Mouse (Mus musculus) limb, embryonic 14.5 days (tissue): ENCODE data around the gene Cplx3. TPM values are rescaled to one million over a fixed set of nuclear protein-coding genes. Genes with fewer than 3 reads are reported as not detected.

ENCODE experiments used
- ATAC-seq: fragments of 200-750 bp; cut with Nextera tagmentation; 2 replicates; pipeline ENCODE4 v1.8.0; 2017; ENCODE audit warnings: low read depth, moderate number of reproducible peaks, moderate TSS enrichment; ENCODE audit not compliant: low FRiP score
- DNase-seq: peaks from one replicate; pipeline ENCODE4 v3.0.0-alpha.2; 2015; ENCODE audit warnings: low spot score
- H3K27ac ChIP-seq: fragments of 300-500 bp; sonication (generic); replicated peaks from 2 replicates; pipeline ENCODE4 v1.5.1; 2014; ENCODE audit warnings: low read depth, mild to moderate bottlenecking, low read length, moderate library complexity, mixed read lengths
- H3K27me3 ChIP-seq: fragments of 300-500 bp; sonication (generic); 2 replicates; pipeline ENCODE4 v1.6.1; 2014; ENCODE audit warnings: low read length, mixed read lengths; ENCODE audit not compliant: control insufficient read depth, insufficient read depth
- H3K36me3 ChIP-seq: fragments of 300-500 bp; sonication (generic); 2 replicates; pipeline ENCODE4 v1.6.1; 2014; ENCODE audit warnings: mild to moderate bottlenecking, low read length, moderate library complexity, mixed read lengths; ENCODE audit not compliant: control insufficient read depth, insufficient read depth
- H3K4me1 ChIP-seq: fragments of 300-500 bp; sonication (generic); 2 replicates; pipeline ENCODE4 v1.6.1; 2014; ENCODE audit warnings: antibody characterized with exemption, low read length, mixed read lengths; ENCODE audit not compliant: control insufficient read depth, insufficient read depth
- H3K4me2 ChIP-seq: fragments of 300-500 bp; sonication (generic); replicated peaks from 2 replicates; pipeline ENCODE4 v1.6.1; 2014; ENCODE audit warnings: low read depth, mild to moderate bottlenecking, low read length, moderate library complexity; ENCODE audit not compliant: severe bottlenecking
- H3K4me3 ChIP-seq: fragments of 300-500 bp; sonication (generic); replicated peaks from 2 replicates; pipeline ENCODE4 v1.5.1; 2014; ENCODE audit warnings: low read length
- H3K9ac ChIP-seq: fragments of 300-500 bp; sonication (generic); 2 replicates; pipeline ENCODE4 v1.6.1; 2014; ENCODE audit warnings: mild to moderate bottlenecking, low read depth, low read length, moderate library complexity; ENCODE audit not compliant: severe bottlenecking
- H3K9me3 ChIP-seq: fragments of 300-500 bp; sonication (generic); 2 replicates; pipeline ENCODE4 v1.6.1; 2016; ENCODE audit warnings: low read length; ENCODE audit not compliant: control insufficient read depth
- POLR2A ChIP-seq: fragments of 200-500 bp; IDR thresholded peaks from 2 replicates; pipeline ENCODE4 v1.8.0; 2012; ENCODE audit warnings: inconsistent platforms, mild to moderate bottlenecking, moderate library complexity, borderline replicate concordance; ENCODE audit not compliant: insufficient read depth, insufficient read length; ENCODE audit errors: extremely low read depth
- WGBS: fragments of 180-500 bp; shearing (Covaris S2); extraction: QIAGEN DNeasy Blood & Tissue Kit; methylation state at CpG from one replicate; pipeline ENCODE4 v1.1.7; 2014; 5-methylcytosine and 5-hydroxymethylcytosine counted together
- polyA plus RNA-seq, 2 experiments: library from polyadenylated mRNA; depleted of rRNA in 1 of 2; stranded (reverse) in 1 of 2; unstranded in 1 of 2; fragments of >200 nt; fragmentation: Nextera tagmentation in 1 of 2; extraction: Ambion mirVana in 1 of 2; gene quantifications; 2 replicates each; pipeline versions ENCODE4 v1.2.1 to v1.2.3; 2012 to 2014

Gene Cplx3
- polyA plus RNA-seq, 2 experiments, result not detected

- no peak overlapping the region for H3K4me2 ChIP-seq
- no peak overlapping the region for H3K9ac ChIP-seq
- H3K4me1 ChIP-seq, result peaks cover 15% of the 10 kb centered on the region; the same call in 1 of the 2 replicates
- 65% methylated on average over 9 of the region's 9 CpGs for WGBS
- no peak for TF ChIP-seq POLR2A
- ATAC-seq, result no peak
- DNase-seq, result no peak
- no peak overlapping the region for H3K27ac ChIP-seq
- no peaks in the 10 kb centered on the region for H3K36me3 ChIP-seq
- no peak overlapping the region for H3K4me3 ChIP-seq
- no peaks in the 10 kb centered on the region for H3K9me3 ChIP-seq
- no peaks in the 10 kb centered on the region for H3K27me3 ChIP-seq
Measured at GRCm38 (mm10) chr9:57652351-57652750, 46.3 kb upstream of the Cplx3 start.

- peaks cover 15% of the 10 kb centered on the region; the same call in 1 of the 2 replicates for H3K4me1 ChIP-seq
- no peaks in the 10 kb centered on the region for H3K9me3 ChIP-seq
- 5% methylated on average over 6 of the region's 6 CpGs for WGBS
- TF ChIP-seq POLR2A, result no peak
- H3K36me3 ChIP-seq, result no peaks in the 10 kb centered on the region
- no peaks in the 10 kb centered on the region for H3K27me3 ChIP-seq
- H3K4me3 ChIP-seq, result no peak overlapping the region
- peak; percentile 40 for DNase-seq
- H3K9ac ChIP-seq, result no peak overlapping the region
- no peak for ATAC-seq
- no peak overlapping the region for H3K27ac ChIP-seq
- H3K4me2 ChIP-seq, result no peak overlapping the region
Measured at GRCm38 (mm10) chr9:57650786-57651311, 44.8 kb upstream of the Cplx3 start.

GRCm38 (mm10) chr9:57650130-57650785 lies 44.2 kb upstream of the Cplx3 start:
- TF ChIP-seq POLR2A, result no peak
- Histone ChIP-seq H3K27me3 (no peaks in the 10 kb centered on the region), H3K9me3 (no peaks in the 10 kb centered on the region), H3K36me3 (no peaks in the 10 kb centered on the region), H3K4me2 (no peak overlapping the region), H3K4me1 (peaks cover 17% of the 10 kb centered on the region; the same call in 1 of the 2 replicates), H3K4me3 (no peak overlapping the region), H3K27ac (no peak overlapping the region), H3K9ac (no peak overlapping the region)
- 87% methylated on average over 6 of the region's 6 CpGs for WGBS
- DNase-seq (no peak), ATAC-seq (no peak)

GRCm38 (mm10) chr9:57647286-57648108 lies 41.4 kb upstream of the Cplx3 start:
- 76% methylated on average over 4 of the region's 4 CpGs for WGBS
- ATAC-seq (no peak), DNase-seq (no peak)

GRCm38 (mm10) chr9:57646551-57647103 lies 40.5 kb upstream of the Cplx3 start:
- H3K27ac ChIP-seq, result no peak overlapping the region
- H3K36me3 ChIP-seq, result peaks cover 6% of the 10 kb centered on the region; the same call in 1 of the 2 replicates
- no peak overlapping the region for H3K9ac ChIP-seq
- TF ChIP-seq POLR2A, result no peak
- DNase-seq, result no peak
- peaks cover 31% of the 10 kb centered on the region for H3K4me1 ChIP-seq
- H3K4me2 ChIP-seq, result no peak overlapping the region
- no peaks in the 10 kb centered on the region for H3K9me3 ChIP-seq
- ATAC-seq, result no peak
- H3K27me3 ChIP-seq, result no peaks in the 10 kb centered on the region
- no peak overlapping the region for H3K4me3 ChIP-seq
- 57% methylated on average over 12 of the region's 12 CpGs for WGBS

More at GRCm38 (mm10) chr9:57647286-57648108, 41.4 kb upstream of the Cplx3 start:
- peaks cover 28% of the 10 kb centered on the region for H3K4me1 ChIP-seq
- no peaks in the 10 kb centered on the region for H3K9me3 ChIP-seq
- no peak overlapping the region for H3K27ac ChIP-seq
- no peak for TF ChIP-seq POLR2A
- H3K4me3 ChIP-seq, result no peak overlapping the region
- no peak overlapping the region for H3K9ac ChIP-seq
- H3K27me3 ChIP-seq, result no peaks in the 10 kb centered on the region
- no peak overlapping the region for H3K4me2 ChIP-seq
- H3K36me3 ChIP-seq, result no peaks in the 10 kb centered on the region
